Mouse (Mus musculus): ENCODE measurements at regions not wholly inside any gene's neighbourhood (a gene's known extent, or its start where the extent isn't known, plus 50 kb on each side); places are given as distances from the start of the nearest gene placed in this dataset.

GRCm38 (mm10) chr13:42619555-42620280, 60.7 kb upstream of the Phactr1 start:
- ATAC-seq: no peak
- Histone ChIP-seq H3K9ac (replicated peaks; ENCODE audit: low read depth, low read length) (no peak overlapping the region), H3K4me2 (ENCODE audit: low read length) (no peak overlapping the region), H3K36me3 (ENCODE audit: control insufficient read depth, insufficient read depth) (no peaks in the 10 kb centered on the region), H3K27ac (ENCODE audit: low read length) (no peak overlapping the region), H3K9me3 (ENCODE audit: control insufficient read depth, low read length) (no peaks in the 10 kb centered on the region), H3K27me3 (replicated peaks; ENCODE audit: control insufficient read depth, insufficient read depth, low read length) (no peaks in the 10 kb centered on the region), H3K4me1 (replicated peaks; ENCODE audit: control insufficient read depth, insufficient read depth, low read length) (no peaks in the 10 kb centered on the region), H3K4me3 (replicated peaks; ENCODE audit: low read length) (no peak overlapping the region)
- 92% methylated on average over 6 of the region's 6 CpGs for WGBS

- Histone ChIP-seq H3K4me1 (replicated peaks; ENCODE audit: control insufficient read depth, insufficient read depth, low read length) (no peaks in the 10 kb centered on the region), H3K36me3 (ENCODE audit: control insufficient read depth, insufficient read depth) (no peaks in the 10 kb centered on the region), H3K27me3 (replicated peaks; ENCODE audit: control insufficient read depth, insufficient read depth, low read length) (no peaks in the 10 kb centered on the region), H3K4me2 (ENCODE audit: low read length) (no peak overlapping the region), H3K9me3 (ENCODE audit: control insufficient read depth, low read length) (no peaks in the 10 kb centered on the region), H3K4me3 (replicated peaks; ENCODE audit: low read length) (no peak overlapping the region), H3K9ac (replicated peaks; ENCODE audit: low read depth, low read length) (no peak overlapping the region), H3K27ac (ENCODE audit: low read length) (no peak overlapping the region)
- no peak for ATAC-seq
- 51% methylated on average over 5 of the region's 5 CpGs for WGBS
Measured at GRCm38 (mm10) chr13:42623491-42623890, 56.9 kb upstream of the Phactr1 start.

Data from forebrain, embryonic 16.5 days (tissue).